Mouse (Mus musculus) ES-Bruce4 (cell line): ENCODE results near the gene Zc2hc1b.

Experiments
- CTCF ChIP-seq: IDR thresholded peaks from one replicate; pipeline ENCODE4 v1.8.1; 2011; ENCODE audit warnings: low read depth, low read length
- EP300 ChIP-seq: IDR thresholded peaks from 2 replicates; pipeline ENCODE4 v1.6.1; 2011; ENCODE audit warnings: low read depth, low read length; ENCODE audit not compliant: insufficient read depth
- POLR2A ChIP-seq: IDR thresholded peaks from one replicate; pipeline ENCODE4 v1.8.1; 2011; ENCODE audit warnings: low read length; ENCODE audit not compliant: insufficient read depth

DNA sequence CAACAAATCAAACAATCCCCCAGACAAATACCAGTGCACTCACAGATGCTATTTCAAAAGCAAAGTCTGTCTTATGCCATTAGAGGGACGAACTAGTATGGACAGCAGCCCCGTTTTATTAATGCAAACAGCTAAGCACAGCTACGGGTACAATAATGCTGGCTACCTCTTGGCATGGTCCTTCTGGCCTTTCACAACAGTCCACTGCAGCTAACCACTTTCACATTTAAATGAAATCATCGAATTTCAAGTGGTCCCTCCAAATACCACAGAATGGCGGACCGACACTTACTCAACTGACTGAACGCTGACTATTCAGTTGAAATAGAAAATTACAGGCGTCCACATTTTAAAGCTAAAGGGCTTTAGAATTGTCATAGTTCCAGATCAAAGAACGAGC lies 34.5 kb upstream of the Zc2hc1b start:
- no peak for TF ChIP-seq POLR2A
- no peak for TF ChIP-seq CTCF
- no peak for TF ChIP-seq EP300
